Mouse (Mus musculus) heart, adult 2 months (tissue): ENCODE measurements at regions not wholly inside any gene's neighbourhood (a gene's known extent, or its start where the extent isn't known, plus 50 kb on each side); places are given as distances from the start of the nearest gene placed in this dataset.

Source experiments
- CTCF ChIP-seq: fragments of 200-600 bp; IDR thresholded peaks from 2 replicates; pipeline ENCODE4 v1.8.1; 2022; ENCODE audit warnings: antibody characterized with exemption, mild to moderate bottlenecking, moderate library complexity
- POLR2A ChIP-seq: fragments of 200-500 bp; IDR thresholded peaks from 2 replicates; pipeline ENCODE4 v1.6.1; 2011; ENCODE audit warnings: mild to moderate bottlenecking, low read depth, low read length, control low read depth; ENCODE audit not compliant: insufficient read depth

DNA sequence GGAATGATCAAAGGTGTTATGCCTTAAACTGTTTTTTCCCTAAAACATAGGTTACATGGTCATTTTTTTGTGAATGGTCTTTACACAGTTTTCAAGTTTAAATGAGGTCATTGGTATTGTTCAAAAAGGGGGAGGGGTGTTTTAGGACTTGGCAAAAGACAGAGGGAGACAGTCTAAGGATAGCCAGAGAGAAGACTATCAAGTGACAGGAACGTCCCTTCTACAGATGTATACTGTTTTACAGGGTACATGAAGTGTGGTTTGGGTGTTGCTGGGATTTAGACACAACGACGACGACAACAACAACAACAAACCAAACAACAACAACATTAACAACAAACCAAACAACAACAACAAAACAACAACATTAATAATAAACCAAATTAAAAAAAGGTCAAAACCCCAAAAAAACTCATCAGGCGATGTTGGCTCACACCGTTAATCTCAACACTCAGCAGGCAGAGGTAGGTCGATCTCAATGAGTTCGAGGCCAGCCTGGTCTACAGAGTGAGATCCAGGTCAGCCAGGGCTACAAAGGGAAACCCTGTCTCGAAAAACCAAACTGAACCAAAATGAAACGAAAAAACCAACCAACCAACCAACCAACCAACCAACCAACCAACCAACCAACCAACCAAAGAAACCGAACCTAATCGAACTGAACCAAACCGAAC, 52.0 kb upstream of the Gramd1a start:
- TF ChIP-seq CTCF (no peak), POLR2A (no peak)
